Mouse (Mus musculus): ENCODE results near the gene Dgcr2.
A peak's percentile ranks its signal among the peaks of the same experiment; 100 is the strongest.

DNA sequence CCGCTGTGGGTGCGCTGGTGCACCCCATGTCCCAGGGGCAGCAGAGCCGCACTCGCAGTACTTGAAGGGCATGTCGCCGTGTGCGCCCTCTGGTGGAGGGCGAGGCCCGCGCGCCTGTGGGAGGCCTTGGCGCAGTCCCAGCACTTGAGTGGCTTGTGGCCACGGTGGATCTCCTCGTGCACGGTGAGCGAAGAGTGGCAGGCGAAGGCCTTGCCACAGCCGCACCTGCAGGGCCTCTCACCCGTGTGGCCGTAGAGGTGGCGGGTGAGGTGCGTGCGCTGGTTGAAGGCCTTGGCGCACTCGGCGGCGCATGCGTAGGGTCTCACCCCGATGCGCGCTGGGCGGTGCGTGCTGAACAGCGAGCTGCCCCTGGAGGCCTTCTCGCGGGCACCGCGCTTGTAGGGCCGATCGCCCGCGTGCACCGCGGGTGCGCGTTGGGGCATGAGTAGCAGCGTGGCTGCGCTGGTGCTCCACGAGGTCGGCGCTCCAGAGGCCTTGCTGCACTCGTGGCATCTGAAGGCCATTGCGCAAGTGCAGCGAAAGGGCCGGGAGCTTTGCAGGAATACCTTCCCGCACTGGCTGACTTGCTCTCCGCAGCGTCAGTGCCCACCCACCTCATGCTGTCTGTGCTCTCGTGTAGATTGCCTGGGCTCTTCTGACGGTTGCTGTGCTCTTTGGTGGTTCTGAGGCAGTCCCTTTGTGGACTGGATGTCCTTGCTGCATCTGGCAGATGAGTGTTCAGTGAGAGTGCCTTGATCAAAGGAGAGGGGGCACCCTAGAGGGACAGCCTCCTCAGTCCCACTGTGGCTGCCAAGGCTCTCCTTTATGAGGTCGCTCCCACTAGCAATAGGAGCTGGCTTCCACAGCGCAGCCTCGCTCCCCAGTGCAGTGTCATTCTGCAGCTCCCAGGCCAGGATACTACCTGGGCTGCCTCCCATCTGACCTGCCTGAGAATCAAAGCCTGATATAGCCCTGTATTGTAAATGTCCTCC is 82.7 kb downstream of the Dgcr2 start:
- peak; percentile 92 for TF ChIP-seq CTCF (IDR thresholded peaks at IDR 0.05; ENCODE audit: low read depth, low read length)
- no peak for TF ChIP-seq POLR2A (IDR thresholded peaks at IDR 0.05; ENCODE audit: extremely low read depth, insufficient read depth, low read length)
